Comparison of ENCODE assay signal across 8 mouse cellular contexts in genomic region chr15:89178954-89179629, GRCm38 (mm10). TPM values are rescaled to one million over a fixed set of nuclear protein-coding genes. Genes with fewer than 3 reads are reported as not detected.
DNase-seq lines count a peak whose midpoint lies in the region; ATAC-seq and TF ChIP-seq lines count a peak whose summit lies in the region.

No protein-coding gene starts in this region.

- 2% methylated on average over 13 of the region's 16 CpGs for WGBS in embryonic facial prominence, embryonic 14.5 days
- WGBS in heart, embryonic 13.5 days = 3% methylated on average over 16 of the region's 16 CpGs
- whole genome bisulfite sequencing in kidney, embryonic 16.5 days = 2% methylated on average over 16 of the region's 16 CpGs

- H3K9ac ChIP-seq in embryonic facial prominence, embryonic 14.5 days (ENCODE audit: low read depth, low read length) = peak overlapping the region; percentile 93
- peak overlapping the region; percentile 96 for H3K9ac ChIP-seq in heart, embryonic 13.5 days
- peak overlapping the region; percentile 94 for H3K9ac ChIP-seq in kidney, embryonic 16.5 days (replicated peaks; ENCODE audit: low read length)

- H3K36me3 ChIP-seq in E14TG2a.4 (ENCODE audit: insufficient read depth, low read length) = peaks cover 8% of the 10 kb centered on the region; the same call in 1 of the 2 replicates
- no peaks in the 10 kb centered on the region for H3K36me3 ChIP-seq in embryonic facial prominence, embryonic 14.5 days (ENCODE audit: control insufficient read depth, insufficient read depth, low read length)
- no peaks in the 10 kb centered on the region for H3K36me3 ChIP-seq in heart, embryonic 13.5 days
- H3K36me3 ChIP-seq in kidney, embryonic 16.5 days (ENCODE audit: insufficient read depth, low read length) = no peaks in the 10 kb centered on the region

- no peaks in the 10 kb centered on the region for H3K9me3 ChIP-seq in E14TG2a.4 (ENCODE audit: low read length)
- no peaks in the 10 kb centered on the region for H3K9me3 ChIP-seq in embryonic facial prominence, embryonic 14.5 days (ENCODE audit: control insufficient read depth, low read length)
- H3K9me3 ChIP-seq in heart, embryonic 13.5 days = no peaks in the 10 kb centered on the region
- H3K9me3 ChIP-seq in kidney, embryonic 16.5 days (ENCODE audit: low read length) = no peaks in the 10 kb centered on the region

- H3K27me3 ChIP-seq in E14TG2a.4 (ENCODE audit: insufficient read depth, low read length) = peaks cover 5% of the 10 kb centered on the region
- H3K27me3 ChIP-seq in embryonic facial prominence, embryonic 14.5 days (replicated peaks; ENCODE audit: control insufficient read depth, insufficient read depth, low read length) = no peaks in the 10 kb centered on the region
- no peaks in the 10 kb centered on the region for H3K27me3 ChIP-seq in heart, embryonic 13.5 days (replicated peaks)
- H3K27me3 ChIP-seq in kidney, embryonic 16.5 days (ENCODE audit: insufficient read depth, low read length) = no peaks in the 10 kb centered on the region

- ATAC-seq in embryonic facial prominence, embryonic 14.5 days (ENCODE audit: low read depth) = peak; percentile 30
- ATAC-seq in heart, embryonic 13.5 days (ENCODE audit: extremely low read depth, insufficient number of reproducible peaks, low FRiP score, low TSS enrichment) = peak; percentile 26; the same call in 1 of the 2 replicates
- ATAC-seq in kidney, embryonic 16.5 days (ENCODE audit: low FRiP score, low TSS enrichment) = peak; percentile 79

- H3K4me3 ChIP-seq in E14TG2a.4 (replicated peaks; ENCODE audit: low read length) = peak overlapping the region; percentile 89
- H3K4me3 ChIP-seq in embryonic facial prominence, embryonic 14.5 days (ENCODE audit: low read depth, low read length) = peak overlapping the region; percentile 88
- H3K4me3 ChIP-seq in heart, embryonic 13.5 days = peak overlapping the region; percentile 82
- H3K4me3 ChIP-seq in kidney, embryonic 16.5 days (ENCODE audit: low read length) = peak overlapping the region; percentile 81

- no peak for TF ChIP-seq CTCF in E14TG2a.4 (conservative IDR thresholded peaks at IDR 0.05; ENCODE audit: low read length)

- H3K27ac ChIP-seq in embryonic facial prominence, embryonic 14.5 days (replicated peaks; ENCODE audit: low read depth, low read length) = peak overlapping the region; percentile 94
- H3K27ac ChIP-seq in heart, embryonic 13.5 days (replicated peaks) = peak overlapping the region; percentile 95
- H3K27ac ChIP-seq in kidney, embryonic 16.5 days (ENCODE audit: low read length) = peak overlapping the region; percentile 93

- peak overlapping the region; percentile 62 for H3K4me2 ChIP-seq in embryonic facial prominence, embryonic 14.5 days (ENCODE audit: low read depth, low read length)
- H3K4me2 ChIP-seq in heart, embryonic 13.5 days = peak overlapping the region; percentile 92
- peak overlapping the region; percentile 78 for H3K4me2 ChIP-seq in kidney, embryonic 16.5 days (replicated peaks; ENCODE audit: low read depth, low read length)

- peak; percentile 84 for DNase-seq in adrenal gland, postnatal 10 days
- peak; percentile 93 for DNase-seq in embryonic facial prominence, embryonic 14.5 days (ENCODE audit: low spot score)
- DNase-seq in lung, postnatal 25 days (ENCODE audit: low spot score) = peak; percentile 87
- peak; percentile 39 for DNase-seq in skeletal muscle tissue, adult 2 months (ENCODE audit: low read depth, low spot score)
- DNase-seq in left cerebral cortex, adult 9 months (ENCODE audit: low spot score in 2 of 2) = no peak

- peaks cover 93% of the 10 kb centered on the region for H3K4me1 ChIP-seq in E14TG2a.4 (replicated peaks; ENCODE audit: low read depth, low read length)
- peaks cover 59% of the 10 kb centered on the region for H3K4me1 ChIP-seq in embryonic facial prominence, embryonic 14.5 days (ENCODE audit: control insufficient read depth, insufficient read depth, low read length)
- H3K4me1 ChIP-seq in heart, embryonic 13.5 days = peaks cover 78% of the 10 kb centered on the region
- peaks cover 73% of the 10 kb centered on the region for H3K4me1 ChIP-seq in kidney, embryonic 16.5 days (ENCODE audit: insufficient read depth, low read length)

RNA-seq across cellular contexts. Expression of gene Plxnb2, which starts 1.5 kb away (rescaled TPM):
- 100 to 1,000 TPM in 1 of 2 experiments, 10 to 100 TPM in 1; 96.8 to 105 TPM for total RNA-seq in adrenal gland, postnatal 10 days (2021)
- polyA plus RNA-seq in embryonic facial prominence, embryonic 14.5 days (2014; fragmentation: Nextera tagmentation; extraction: Ambion mirVana) = 158 and 169 TPM in 2 replicates
- 84.6 and 99.0 TPM in 2 replicates for polyA plus RNA-seq in heart, embryonic 13.5 days (2015; fragmentation: Nextera tagmentation; extraction: Ambion mirVana)
- 184 and 188 TPM in 2 replicates for polyA plus RNA-seq in kidney, embryonic 16.5 days (2015; fragmentation: Nextera tagmentation; extraction: Ambion mirVana)

RNA-seq across cellular contexts. Expression of gene Dennd6b, which starts 17.2 kb away (rescaled TPM):
- total RNA-seq in adrenal gland, postnatal 10 days (2021) = 1 to 10 TPM; 4.7 to 7.4 TPM
- polyA plus RNA-seq in embryonic facial prominence, embryonic 14.5 days (2014; fragmentation: Nextera tagmentation; extraction: Ambion mirVana) = 11.4 and 13.1 TPM in 2 replicates
- 17.4 and 17.9 TPM in 2 replicates for polyA plus RNA-seq in heart, embryonic 13.5 days (2015; fragmentation: Nextera tagmentation; extraction: Ambion mirVana)
- 20.4 and 21.9 TPM in 2 replicates for polyA plus RNA-seq in kidney, embryonic 16.5 days (2015; fragmentation: Nextera tagmentation; extraction: Ambion mirVana)

RNA-seq across cellular contexts. Expression of gene Mapk11, which starts 29.7 kb away (rescaled TPM):
- 1 to 10 TPM; 5.1 to 7.3 TPM for total RNA-seq in adrenal gland, postnatal 10 days (2021)
- polyA plus RNA-seq in embryonic facial prominence, embryonic 14.5 days (2014; fragmentation: Nextera tagmentation; extraction: Ambion mirVana) = 7.8 and 8.6 TPM in 2 replicates
- polyA plus RNA-seq in heart, embryonic 13.5 days (2015; fragmentation: Nextera tagmentation; extraction: Ambion mirVana) = 3.8 and 4.0 TPM in 2 replicates
- polyA plus RNA-seq in kidney, embryonic 16.5 days (2015; fragmentation: Nextera tagmentation; extraction: Ambion mirVana) = 16.0 and 16.4 TPM in 2 replicates

RNA-seq across cellular contexts. Expression of gene Ppp6r2, which starts 32.3 kb away (rescaled TPM):
- 10 to 100 TPM; 41.8 to 52.0 TPM for total RNA-seq in adrenal gland, postnatal 10 days (2021)
- polyA plus RNA-seq in embryonic facial prominence, embryonic 14.5 days (2014; fragmentation: Nextera tagmentation; extraction: Ambion mirVana) = 27.3 and 32.2 TPM in 2 replicates
- 20.5 and 20.8 TPM in 2 replicates for polyA plus RNA-seq in heart, embryonic 13.5 days (2015; fragmentation: Nextera tagmentation; extraction: Ambion mirVana)
- 24.0 and 26.7 TPM in 2 replicates for polyA plus RNA-seq in kidney, embryonic 16.5 days (2015; fragmentation: Nextera tagmentation; extraction: Ambion mirVana)

RNA-seq across cellular contexts. Expression of gene Mapk12, which starts 38.6 kb away (rescaled TPM):
- total RNA-seq in adrenal gland, postnatal 10 days (2021) = 10 to 100 TPM; 10.1 to 19.3 TPM
- 13.6 and 14.2 TPM in 2 replicates for polyA plus RNA-seq in embryonic facial prominence, embryonic 14.5 days (2014; fragmentation: Nextera tagmentation; extraction: Ambion mirVana)
- polyA plus RNA-seq in heart, embryonic 13.5 days (2015; fragmentation: Nextera tagmentation; extraction: Ambion mirVana) = 19.0 and 20.4 TPM in 2 replicates
- 15.5 and 16.2 TPM in 2 replicates for polyA plus RNA-seq in kidney, embryonic 16.5 days (2015; fragmentation: Nextera tagmentation; extraction: Ambion mirVana)

Comparison
In these comparisons a context has a peak if more than half of its experiments do, and no peak if none do; other contexts are left out.
1. DNase-seq: peak in adrenal gland, postnatal 10 days (single experiment), embryonic facial prominence, embryonic 14.5 days (single experiment), lung, postnatal 25 days (single experiment) and skeletal muscle tissue, adult 2 months (single experiment); none in left cerebral cortex, adult 9 months (0 of 2).
2. ATAC-seq: peak in every context shown above with its lines; median percentile 79 in kidney, embryonic 16.5 days; 30 in embryonic facial prominence, embryonic 14.5 days; 26 in heart, embryonic 13.5 days.
3. Peak in every context shown above with its lines, with median percentiles within 50 percentile points of each other: H3K4me3 ChIP-seq, H3K27ac ChIP-seq, H3K4me2 ChIP-seq and H3K9ac ChIP-seq.